Mouse (Mus musculus): Measurements from ENCODE around the gene Gm17078. TPM values are rescaled to one million over a fixed set of nuclear protein-coding genes. Genes with fewer than 3 reads are reported as not detected.
"Not testable (repeated sequence)": the region's sequence is repeated elsewhere in the genome, so short reads cannot be mapped to it uniquely, and the experiment has no call there.

The Gm17078 gene
- not detected in 2 replicates for total RNA-seq (2015)
- not detected in 2 replicates for total RNA-seq (2017)

- ATAC-seq (ENCODE audit: poor library complexity, severe bottlenecking), result no peak
Measured at GRCm38 (mm10) chr14:51611210-51611609, at the start of gene Gm17078. Gm17078 (minus strand) TSS chr14:51611310.

DNA sequence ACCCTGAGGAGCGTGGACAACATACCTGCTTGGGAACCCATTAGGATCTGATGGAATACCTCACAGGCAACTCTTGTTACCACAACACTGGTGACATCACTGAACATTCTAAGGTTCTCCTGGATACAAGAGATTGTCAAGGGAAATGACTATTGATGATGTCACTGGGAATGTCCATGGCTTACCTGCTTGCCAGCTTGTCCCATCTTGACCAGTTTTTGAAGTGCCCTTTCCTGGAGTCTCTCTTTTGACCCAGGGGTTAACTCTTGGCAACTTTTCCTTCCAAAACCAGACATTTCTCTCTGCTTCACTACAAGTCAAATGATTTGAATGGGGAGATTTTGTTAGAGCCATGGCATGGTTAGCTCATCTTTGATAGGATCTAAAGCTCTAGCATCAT is 24.5 kb upstream of the Gm17078 start, which contains the start of gene Gm4181:
TSS of gene Gm4181 (minus strand) at position 101 of the 400 bp plus-strand sequence.
- ATAC-seq (ENCODE audit: poor library complexity, severe bottlenecking), result not testable (repeated sequence)

GRCm38 (mm10) chr14:51632426-51632825 is 21.3 kb upstream of the Gm17078 start:
- not testable (repeated sequence) for ATAC-seq (ENCODE audit: poor library complexity, severe bottlenecking)

DNA sequence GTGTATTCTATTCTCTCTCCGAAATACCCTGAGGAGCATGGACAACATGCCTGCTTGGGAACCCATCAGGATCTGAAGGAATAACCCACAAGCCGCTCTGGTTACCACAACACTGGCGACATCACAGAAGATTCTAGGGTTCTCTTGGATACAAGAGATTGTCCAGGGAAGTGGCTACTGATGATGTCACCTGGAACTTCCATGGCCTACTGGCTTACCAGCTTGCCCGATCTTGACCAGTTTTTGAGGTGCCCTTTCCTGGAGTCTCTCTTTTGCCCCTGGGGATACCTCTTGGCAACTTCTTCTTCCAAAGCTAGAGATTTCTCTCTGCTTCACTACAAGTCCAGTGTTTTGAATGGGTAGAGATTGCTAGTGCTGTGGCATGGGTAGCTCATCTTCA is 19.1 kb downstream of the Gm17078 start, which contains the start of gene Gm17174:
TSS of gene Gm17174 (minus strand) at position 101 of the 400 bp plus-strand sequence.
- ATAC-seq (ENCODE audit: poor library complexity, severe bottlenecking), result not testable (repeated sequence)

- ATAC-seq (ENCODE audit: poor library complexity, severe bottlenecking), result not testable (repeated sequence)
Measured at GRCm38 (mm10) chr14:51573963-51574362, 37.1 kb downstream of the Gm17078 start, which contains the start of gene Gm17175. Gm17175 (minus strand) TSS chr14:51574063.

Other genes with a start within 250 kb of the Gm17078 start
- not detected in 2 replicates for gene Gm7247, start 249.6 kb downstream of the Gm17078 start, total RNA-seq (2015)
- gene Gm7247, start 249.6 kb downstream of the Gm17078 start, total RNA-seq (2017), result not detected in 2 replicates
- not detected in 2 replicates for gene Vmn2r88, start 200.5 kb downstream of the Gm17078 start, total RNA-seq (2015)
- gene Vmn2r88, start 200.5 kb downstream of the Gm17078 start, total RNA-seq (2017), result not detected in 2 replicates
- not detected in 2 replicates for gene Vmn2r89, start 159.5 kb downstream of the Gm17078 start, total RNA-seq (2015)
- gene Vmn2r89, start 159.5 kb downstream of the Gm17078 start, total RNA-seq (2017), result not detected in 2 replicates
- not detected in 2 replicates for gene Gm5622, start 58.5 kb downstream of the Gm17078 start, total RNA-seq (2015)
- not detected in 2 replicates for gene Gm5622, start 58.5 kb downstream of the Gm17078 start, total RNA-seq (2017)
- not detected in 2 replicates for gene Gm17175, start 37.2 kb downstream of the Gm17078 start, total RNA-seq (2015)
- not detected in 2 replicates for gene Gm17175, start 37.2 kb downstream of the Gm17078 start, total RNA-seq (2017)
- not detected in 2 replicates for gene Gm17174, start 19.2 kb downstream of the Gm17078 start, total RNA-seq (2015)
- not detected in 2 replicates for gene Gm17174, start 19.2 kb downstream of the Gm17078 start, total RNA-seq (2017)
- not detected in 2 replicates for gene Gm4181, start 24.4 kb upstream of the Gm17078 start, total RNA-seq (2015)
- gene Gm4181, start 24.4 kb upstream of the Gm17078 start, total RNA-seq (2017), result not detected in 2 replicates
- not detected in 2 replicates for gene Gm17079, start 84.2 kb upstream of the Gm17078 start, total RNA-seq (2015)
- gene Gm17079, start 84.2 kb upstream of the Gm17078 start, total RNA-seq (2017), result not detected in 2 replicates
- not detected in 2 replicates for gene Gm5800, start 105.9 kb upstream of the Gm17078 start, total RNA-seq (2015)
- gene Gm5800, start 105.9 kb upstream of the Gm17078 start, total RNA-seq (2017), result not detected in 2 replicates
- gene Ang4, start 162.3 kb upstream of the Gm17078 start, total RNA-seq (2015), result not detected in 2 replicates
- not detected in 2 replicates for gene Ang4, start 162.3 kb upstream of the Gm17078 start, total RNA-seq (2017)
- gene AY358078, start 188.7 kb upstream of the Gm17078 start, total RNA-seq (2015), result not detected in 2 replicates
- not detected in 2 replicates for gene AY358078, start 188.7 kb upstream of the Gm17078 start, total RNA-seq (2017)
- gene Ear6, start 242.4 kb upstream of the Gm17078 start, total RNA-seq (2015), result 69.3 and 75.6 TPM in 2 replicates
- gene Ear6, start 242.4 kb upstream of the Gm17078 start, total RNA-seq (2017), result 89.1 and 124 TPM in 2 replicates